Mouse (Mus musculus) left cerebral cortex, adult 11 months (tissue): ENCODE measurements around the gene Hspb8.
"Not testable (repeated sequence)": the region's sequence is repeated elsewhere in the genome, so short reads cannot be mapped to it uniquely, and the experiment has no call there.

ENCODE experiments used
- DNase-seq: peaks from one replicate; pipeline ENCODE4 v3.0.0; 2022; ENCODE audit warnings: low spot score

Gene Hspb8

GRCm38 (mm10) chr5:116432871-116433270 is 10.2 kb upstream of the Hspb8 start:
- DNase-seq, result no peak

DNA sequence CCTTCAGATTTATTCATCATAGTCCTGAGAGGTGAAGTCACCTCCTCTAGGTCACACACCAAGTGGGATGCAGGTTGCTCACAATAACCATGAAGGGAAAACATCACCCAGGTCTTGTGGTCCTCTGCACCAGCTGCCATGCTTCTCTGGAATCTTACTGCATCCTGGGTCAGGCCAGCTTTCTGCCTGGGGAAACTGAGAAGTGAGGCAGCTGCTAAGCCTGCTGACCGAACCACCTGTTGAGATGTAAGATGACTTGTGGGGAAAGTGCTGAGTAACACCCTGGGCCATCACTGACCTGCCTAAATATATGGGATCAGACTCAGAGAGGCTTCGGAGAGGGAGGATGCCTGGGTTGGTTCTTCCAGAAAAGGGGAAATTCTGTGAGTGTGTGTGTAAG is 4.0 kb upstream of the Hspb8 start:
- no peak for DNase-seq

- not testable (repeated sequence) for DNase-seq
Observed at GRCm38 (mm10) chr5:116425709-116426108, 3.0 kb upstream of the Hspb8 start.

DNA sequence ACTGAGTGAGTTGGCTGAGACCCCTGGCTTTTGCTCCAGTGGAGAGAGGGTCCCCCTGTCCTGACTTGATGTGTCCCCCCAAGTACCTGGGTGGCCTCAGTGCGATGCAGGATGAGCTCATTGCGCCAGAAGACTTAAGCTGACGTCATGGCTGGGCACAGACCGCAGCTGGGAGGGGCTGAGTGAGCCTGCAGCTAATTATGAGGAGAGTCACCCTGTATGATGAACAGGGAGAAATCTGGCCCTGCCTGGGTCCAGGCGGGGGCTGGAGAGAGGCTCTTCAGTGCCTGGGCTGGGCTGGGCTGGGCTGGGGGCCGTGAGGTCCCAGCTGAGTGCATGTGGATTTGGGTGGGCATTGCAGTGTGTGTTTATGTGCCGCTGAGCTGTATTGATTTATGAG is 2.6 kb upstream of the Hspb8 start:
- no peak for DNase-seq

- no peak for DNase-seq
Observed at GRCm38 (mm10) chr5:116423746-116424145, 1.1 kb upstream of the Hspb8 start.

GRCm38 (mm10) chr5:116421791-116422481 is 728 bp downstream of the Hspb8 start:
- DNase-seq, result no peak

GRCm38 (mm10) chr5:116420759-116421225 is 1.9 kb downstream of the Hspb8 start:
- DNase-seq, result no peak

DNA sequence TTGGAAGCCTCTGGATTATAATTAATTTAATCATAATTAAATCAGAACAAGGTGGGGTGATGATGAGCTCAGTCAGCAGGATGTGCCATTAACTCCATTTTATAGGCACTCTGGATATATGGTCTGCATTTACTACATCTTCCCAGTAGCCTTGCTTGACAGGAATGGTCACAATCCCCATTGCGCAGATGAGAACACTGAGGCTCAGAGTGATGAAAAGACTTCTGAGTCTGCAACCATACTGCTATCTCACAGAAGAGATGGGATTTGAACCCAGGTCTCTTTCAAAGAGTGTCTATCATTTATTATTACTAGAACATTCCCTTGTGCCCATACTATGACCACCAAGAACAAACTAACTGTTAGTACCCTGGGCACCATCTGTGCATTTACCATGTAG is 2.5 kb downstream of the Hspb8 start:
- DNase-seq, result no peak

DNA sequence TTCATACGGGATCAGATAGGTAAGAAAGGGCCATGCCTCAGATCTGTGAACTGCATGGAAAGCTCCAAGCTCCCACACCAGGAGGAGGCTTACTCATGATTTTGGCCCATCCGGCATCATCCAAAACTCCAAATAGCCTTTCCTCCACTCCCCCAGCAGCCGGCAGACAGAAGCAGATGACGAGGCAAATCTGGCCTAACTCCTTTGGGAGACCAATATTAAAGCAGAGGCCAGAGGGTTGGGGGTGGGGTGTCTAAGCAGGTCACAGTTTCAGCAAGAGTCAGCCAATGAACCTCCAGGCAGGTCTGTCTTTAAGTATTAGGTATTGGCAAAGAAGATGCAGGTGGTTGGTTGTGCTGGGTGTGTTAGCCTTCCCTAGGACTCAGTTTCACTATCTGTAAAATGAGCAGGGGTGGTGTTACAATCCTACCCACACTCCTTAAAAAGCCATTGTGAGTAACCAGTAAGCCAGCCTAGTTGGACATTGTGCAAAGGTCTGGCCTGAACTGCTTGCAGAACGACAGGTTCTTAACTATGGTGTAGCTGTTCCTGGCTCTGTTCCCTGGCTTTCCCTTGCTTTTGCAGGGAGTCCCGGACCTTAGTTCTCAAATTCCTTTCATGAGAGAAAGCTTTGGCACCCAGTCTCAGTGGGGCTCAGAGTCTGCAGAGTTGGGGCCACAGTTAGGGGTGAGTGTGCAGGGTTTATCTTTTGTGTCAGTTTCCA is 3.2 kb downstream of the Hspb8 start:
- DNase-seq, result no peak

DNA sequence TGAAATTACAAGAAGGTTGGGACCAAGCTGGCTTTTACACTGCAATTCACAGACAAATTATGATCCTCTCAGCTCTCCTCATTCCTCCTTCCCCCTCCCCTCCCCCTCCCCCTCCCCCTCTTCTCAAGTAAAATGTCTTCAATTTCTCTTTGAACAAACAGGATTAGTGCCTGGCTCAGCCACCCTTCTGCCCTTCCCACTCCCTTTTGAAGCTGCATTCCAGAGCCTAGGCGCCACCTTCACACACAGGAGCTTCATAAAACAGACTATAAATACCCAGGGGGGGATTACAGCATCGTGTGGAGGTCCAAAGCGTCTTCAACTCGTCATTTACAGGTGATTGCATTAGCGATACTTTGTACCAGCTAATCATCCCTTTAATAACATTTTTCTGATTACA is 6.5 kb downstream of the Hspb8 start:
- no peak for DNase-seq

- DNase-seq, result no peak
Observed at GRCm38 (mm10) chr5:116409689-116410590, 12.7 kb downstream of the Hspb8 start.

DNA sequence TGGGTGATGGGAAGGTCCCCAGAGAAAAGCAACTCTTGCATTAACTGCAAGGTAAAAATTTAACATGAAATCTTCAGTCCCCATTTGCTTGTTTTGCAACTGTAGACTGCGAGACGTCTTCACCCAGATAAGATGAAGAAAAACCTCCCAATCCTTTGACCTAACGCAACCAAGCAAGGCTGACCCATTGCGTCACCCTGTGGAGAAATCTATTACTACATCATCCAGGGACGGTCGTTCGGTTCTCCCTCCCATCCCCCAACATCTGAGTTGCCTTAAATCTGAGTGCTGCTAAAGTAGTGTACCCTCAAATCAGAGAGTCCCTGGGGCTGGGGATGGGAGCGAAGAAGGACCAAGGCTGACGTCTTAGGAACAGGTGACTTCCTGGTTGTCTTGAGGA is 13.7 kb downstream of the Hspb8 start:
- DNase-seq, result no peak

GRCm38 (mm10) chr5:116407936-116408335 is 14.7 kb downstream of the Hspb8 start:
- no peak for DNase-seq

DNA sequence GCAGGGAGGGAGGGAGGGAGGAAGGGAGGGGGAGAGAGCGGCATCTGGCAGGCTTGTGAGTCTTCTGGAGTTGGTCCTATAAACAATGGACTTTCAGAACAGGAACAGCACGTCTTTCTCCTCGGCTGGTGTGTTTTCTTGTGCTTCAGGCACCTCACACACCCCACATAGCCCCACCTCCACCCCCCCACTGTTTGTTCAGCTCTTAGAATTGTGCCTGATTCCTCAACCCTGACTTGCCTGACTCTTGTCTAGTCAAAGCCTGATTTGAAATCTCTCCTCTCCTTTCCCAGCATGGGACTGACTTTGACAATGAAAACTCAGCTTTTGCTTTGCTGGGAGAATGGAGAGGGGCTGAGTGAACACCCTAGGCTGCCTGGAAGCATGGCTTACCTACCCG is 15.3 kb downstream of the Hspb8 start:
- DNase-seq, result no peak

DNA sequence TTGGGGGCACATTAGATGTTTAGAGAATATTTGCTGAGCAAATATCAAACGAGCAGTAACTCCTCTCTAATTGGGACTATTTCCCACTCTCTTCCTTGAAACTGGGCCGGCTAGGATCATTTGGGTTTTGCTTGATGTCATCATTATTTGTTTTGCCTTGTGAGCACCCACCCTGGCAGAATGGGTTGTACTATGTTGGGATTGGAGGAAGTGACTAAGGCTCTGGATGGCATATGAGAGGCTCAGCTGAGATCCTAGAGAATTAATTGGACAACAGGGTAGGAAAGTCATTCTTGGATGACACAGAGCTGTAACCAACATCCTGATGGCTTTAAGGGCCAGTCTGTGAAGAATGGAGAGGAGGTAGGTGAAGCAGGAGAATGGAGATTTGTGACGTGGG is 16.2 kb downstream of the Hspb8 start:
- no peak for DNase-seq

GRCm38 (mm10) chr5:116405934-116406333 is 16.7 kb downstream of the Hspb8 start:
- DNase-seq, result no peak

GRCm38 (mm10) chr5:116404063-116404462 is 18.6 kb downstream of the Hspb8 start:
- no peak for DNase-seq

GRCm38 (mm10) chr5:116400801-116401200 is 21.9 kb downstream of the Hspb8 start:
- DNase-seq, result no peak

GRCm38 (mm10) chr5:116400042-116400730 is 22.5 kb downstream of the Hspb8 start:
- DNase-seq, result no peak

DNA sequence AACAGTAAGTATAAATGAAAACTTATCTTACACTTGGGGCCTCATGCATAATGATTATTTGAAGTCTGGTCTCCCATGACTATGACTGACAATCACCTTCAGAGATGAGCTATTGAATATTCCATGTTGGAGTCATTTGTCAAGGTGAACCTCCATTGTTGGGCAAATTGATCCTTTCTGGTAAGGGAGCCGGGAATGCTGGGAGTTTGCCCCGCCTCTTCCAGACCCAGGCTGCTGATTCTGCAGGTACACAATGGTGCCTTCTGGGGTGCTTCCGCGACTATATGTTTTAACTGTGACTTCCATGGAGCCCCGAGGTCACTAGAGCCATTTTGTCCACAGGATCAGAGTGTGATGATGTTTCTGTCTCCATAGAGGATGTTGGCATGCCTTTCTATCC is 26.6 kb downstream of the Hspb8 start:
- no peak for DNase-seq

DNA sequence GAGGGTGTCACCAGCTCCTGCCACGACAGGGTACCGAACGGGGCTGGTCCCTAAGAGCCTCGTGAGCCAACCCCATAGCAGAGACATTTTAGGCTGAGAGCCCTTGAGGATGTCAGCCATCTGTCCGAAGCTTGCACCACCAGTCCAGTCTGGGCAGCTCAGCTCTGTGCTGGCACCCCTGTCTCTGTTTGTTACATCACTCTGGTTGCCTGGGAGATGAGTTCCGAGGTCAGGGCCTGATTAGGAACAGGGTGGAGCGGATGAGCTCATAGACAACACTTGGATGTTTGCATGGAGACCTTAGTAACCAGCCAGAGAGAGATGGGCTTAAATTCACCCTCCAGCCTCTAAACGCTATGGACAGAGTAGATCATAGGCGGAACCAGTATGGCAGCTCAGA is 30.1 kb downstream of the Hspb8 start:
- DNase-seq, result no peak
